Mouse (Mus musculus) fat pad, adult 2 months (tissue): ENCODE results near the gene 1700011L22Rik.
A peak's percentile ranks its signal among the peaks of the same experiment; 100 is the strongest.

ENCODE experiments used
- DNase-seq: peaks from one replicate; pipeline ENCODE4 v3.0.0-alpha.2; 2011; ENCODE audit warnings: low read depth, low spot score; ENCODE audit errors: extremely low read depth

The 1700011L22Rik gene

GRCm38 (mm10) chr8:79239996-79240395 lies 8.4 kb downstream of the 1700011L22Rik start:
- peak; percentile 42 for DNase-seq

- DNase-seq: no peak
These were observed 9.1 kb downstream of the 1700011L22Rik start for GRCm38 (mm10) chr8:79239320-79239719.

GRCm38 (mm10) chr8:79229266-79229888 lies 19.0 kb downstream of the 1700011L22Rik start:
- DNase-seq: no peak

DNA sequence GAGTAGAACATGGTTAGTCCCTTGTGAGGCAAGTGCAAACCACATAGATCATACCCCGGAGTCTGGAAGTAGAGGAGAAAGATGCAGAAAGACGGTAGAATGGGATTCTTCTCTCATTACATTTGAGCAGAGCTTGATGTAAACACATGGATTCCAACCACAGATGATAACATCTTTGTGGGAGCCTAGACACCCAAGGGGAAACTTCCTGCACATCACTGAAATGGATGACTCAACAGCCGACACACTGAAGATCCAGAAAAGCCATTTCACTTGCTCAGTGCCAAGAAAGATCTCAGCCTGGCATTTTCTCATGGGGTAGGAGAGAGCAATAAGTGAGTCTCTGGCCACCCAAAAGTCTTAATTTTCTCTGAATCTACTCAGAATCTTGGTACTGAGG lies 20.5 kb downstream of the 1700011L22Rik start:
- DNase-seq: no peak

- no peak for DNase-seq
These were observed 21.2 kb downstream of the 1700011L22Rik start for GRCm38 (mm10) chr8:79227194-79227593.

GRCm38 (mm10) chr8:79226046-79226445 lies 22.3 kb downstream of the 1700011L22Rik start:
- DNase-seq: no peak

DNA sequence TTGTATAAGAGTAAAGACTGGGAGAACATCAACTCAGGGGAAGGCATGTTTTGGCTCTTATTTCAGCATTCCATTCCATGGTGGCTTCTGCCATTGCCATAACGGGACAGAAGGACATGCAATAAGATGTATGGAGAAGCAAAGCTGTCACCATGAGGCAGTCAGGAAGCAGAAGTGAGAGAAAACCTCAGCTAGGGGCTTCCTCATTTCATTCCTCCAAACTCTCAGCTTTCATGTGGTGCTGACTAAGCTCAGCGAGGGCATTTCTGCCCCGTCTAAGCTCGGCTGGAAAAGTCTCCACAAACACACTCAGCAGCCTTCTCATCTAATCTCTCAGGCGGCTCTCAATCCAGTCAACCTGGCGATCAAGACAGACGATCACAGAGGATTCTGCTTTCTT lies 22.8 kb downstream of the 1700011L22Rik start:
- DNase-seq: no peak

GRCm38 (mm10) chr8:79224363-79224762 lies 24.0 kb downstream of the 1700011L22Rik start:
- no peak for DNase-seq

GRCm38 (mm10) chr8:79222752-79223141 lies 25.6 kb downstream of the 1700011L22Rik start:
- DNase-seq: no peak

GRCm38 (mm10) chr8:79222106-79222751 lies 26.1 kb downstream of the 1700011L22Rik start:
- DNase-seq: no peak

- DNase-seq: no peak
These were observed 36.7 kb downstream of the 1700011L22Rik start for GRCm38 (mm10) chr8:79211630-79212029.

- no peak for DNase-seq
These were observed 38.6 kb downstream of the 1700011L22Rik start for GRCm38 (mm10) chr8:79209641-79210358.

- DNase-seq: peak; percentile 46
These were observed 39.4 kb downstream of the 1700011L22Rik start for GRCm38 (mm10) chr8:79208691-79209640.

GRCm38 (mm10) chr8:79208181-79208580 lies 40.2 kb downstream of the 1700011L22Rik start:
- DNase-seq: no peak

GRCm38 (mm10) chr8:79206895-79207294 lies 41.5 kb downstream of the 1700011L22Rik start:
- peak; percentile 61 for DNase-seq

GRCm38 (mm10) chr8:79201446-79202147 lies 46.8 kb downstream of the 1700011L22Rik start:
- DNase-seq: no peak

GRCm38 (mm10) chr8:79198675-79199074 lies 49.7 kb downstream of the 1700011L22Rik start:
- DNase-seq: no peak

DNA sequence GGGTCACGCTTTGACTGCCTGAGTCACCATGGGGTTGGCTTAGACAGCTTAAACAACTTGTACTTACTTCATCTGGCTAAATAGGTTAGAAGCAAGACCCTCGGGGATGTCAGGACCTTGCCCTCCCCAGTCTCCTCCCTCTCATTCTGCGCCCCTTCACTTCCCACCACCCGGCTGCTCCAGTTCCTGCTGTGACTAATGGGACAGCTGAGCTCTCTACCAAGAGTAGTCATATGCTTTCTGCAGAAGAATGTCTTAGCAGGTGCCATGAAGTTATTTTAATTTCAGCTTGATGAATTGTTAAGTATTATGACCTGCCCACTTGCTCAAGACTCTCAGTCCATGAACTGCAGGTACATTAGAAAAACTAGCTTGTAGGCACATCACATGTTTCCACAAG lies 51.9 kb downstream of the 1700011L22Rik start:
- DNase-seq: no peak

DNA sequence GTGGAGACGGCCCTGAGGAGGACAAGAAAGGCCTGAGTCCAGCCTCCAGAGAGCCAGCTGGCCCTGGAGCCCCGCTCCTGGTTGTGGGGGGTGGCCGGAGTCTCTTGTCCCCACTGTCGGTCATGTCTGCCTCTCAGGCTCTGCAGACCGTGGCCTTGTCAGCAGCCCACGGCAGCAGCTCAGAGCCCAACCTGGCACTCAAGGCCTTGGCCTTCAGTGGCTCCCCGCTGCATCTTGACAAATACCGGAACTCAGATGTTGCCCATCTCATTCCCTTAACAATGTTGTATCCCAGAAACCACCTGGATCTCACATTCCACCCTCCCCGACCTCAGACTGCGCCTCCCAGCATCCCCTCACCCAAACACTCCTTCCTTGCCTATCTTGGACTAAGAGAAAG lies 58.3 kb downstream of the 1700011L22Rik start:
- DNase-seq: no peak

GRCm38 (mm10) chr8:79185488-79185887 lies 62.9 kb downstream of the 1700011L22Rik start:
- DNase-seq: no peak
